Mouse (Mus musculus) thymus, adult 2 months (tissue): ENCODE results near the gene Spo11.

ENCODE experiments used
- CTCF ChIP-seq: fragments of 200-500 bp; IDR thresholded peaks from 2 replicates; pipeline ENCODE4 v1.5.1; 2012; ENCODE audit warnings: mild to moderate bottlenecking, control low read depth, low read length, moderate library complexity, borderline replicate concordance; ENCODE audit not compliant: control insufficient read depth, poor library complexity, insufficient read depth; ENCODE audit errors: extremely low read depth
- POLR2A ChIP-seq: fragments of 200-500 bp; IDR thresholded peaks from 2 replicates; pipeline ENCODE4 v1.6.1; 2012; ENCODE audit warnings: mild to moderate bottlenecking, low read length, control low read depth, moderate library complexity; ENCODE audit not compliant: control insufficient read depth, poor library complexity, insufficient read depth; ENCODE audit errors: extremely low read depth

DNA sequence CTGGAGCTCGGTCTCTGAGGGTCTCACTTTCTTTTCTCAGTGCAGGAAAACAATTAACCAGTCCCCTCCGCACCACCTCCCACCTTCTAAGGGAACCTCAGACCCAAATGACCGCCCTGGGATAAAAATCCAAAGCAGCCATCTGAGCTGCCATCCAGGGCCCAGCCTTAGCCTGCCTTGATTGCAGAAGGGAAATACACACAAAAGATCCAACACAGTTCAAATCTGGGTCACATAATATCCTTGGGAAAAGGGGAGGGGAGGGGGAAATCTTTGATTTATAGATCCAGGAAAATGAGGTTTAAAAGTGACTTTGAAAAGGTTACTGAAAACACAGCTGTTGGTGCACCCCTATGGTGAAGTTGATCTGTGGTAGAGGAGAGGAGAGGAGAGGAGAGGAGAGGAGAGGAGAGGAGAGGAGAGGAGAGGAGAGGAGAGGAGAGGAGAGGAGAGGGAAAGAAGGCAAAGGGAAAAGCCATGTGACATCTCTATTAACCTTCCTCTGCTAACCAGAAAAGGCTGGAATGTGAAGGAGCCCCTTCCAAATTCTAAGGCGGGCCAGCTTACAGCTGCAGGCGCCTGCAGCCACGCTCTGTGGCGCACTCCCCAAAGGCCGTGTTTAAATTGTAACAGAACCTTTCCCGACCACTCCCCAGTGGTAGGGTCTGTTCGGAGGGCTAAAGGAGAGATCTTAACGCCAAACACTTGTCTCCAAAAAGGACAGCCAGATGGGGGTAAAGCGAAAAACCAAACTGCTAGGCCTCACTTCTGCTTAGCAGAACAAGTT is 41.5 kb upstream of the Spo11 start:
- TF ChIP-seq POLR2A = no peak
- no peak for TF ChIP-seq CTCF
